In the genomic region with DNA sequence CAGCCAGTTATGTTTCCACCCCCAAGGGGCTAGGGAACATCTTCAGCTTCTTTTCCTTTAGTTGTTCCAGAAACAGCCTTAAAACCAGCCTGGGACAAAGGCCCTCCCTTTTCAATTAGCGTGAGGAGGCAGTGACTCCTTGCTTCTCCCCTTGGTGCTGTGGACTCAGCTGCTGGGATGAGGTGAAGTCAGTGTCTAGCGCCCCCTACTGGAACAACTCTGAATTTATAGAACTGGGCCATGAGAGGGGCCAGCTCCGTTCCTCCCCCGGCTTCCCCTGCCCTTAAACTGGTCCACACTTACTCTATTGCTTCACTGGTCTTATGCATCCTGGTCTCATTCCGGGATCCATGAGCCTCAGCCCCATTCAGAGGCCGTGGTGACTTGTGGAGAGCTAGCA, we compare ENCODE assay signal across 10 mouse cellular contexts. TPM values are rescaled to one million over a fixed set of nuclear protein-coding genes. Genes with fewer than 3 reads are reported as not detected.
DNase-seq lines count a peak whose midpoint lies in the region; ATAC-seq and TF ChIP-seq lines count a peak whose summit lies in the region.
"Had no signal": no experiment of that assay in that cellular context is flagged by ENCODE, and none has a peak within 500 bp of the region (broad histone marks: within the 10 kb centered on the region; RNA-seq: fewer than 3 reads in every experiment).

No protein-coding gene starts in this region.

- peak in 1 of 2 experiments; percentile 16 for DNase-seq in heart, adult 2 months
- DNase-seq in heart, adult 8-10 months (ENCODE audit: low spot score) = no peak
- DNase-seq in 416B (ENCODE audit: low read depth) (peak; percentile 62), NIH3T3 (ENCODE audit: low read depth) (peak; percentile 68)
- peak; percentile 82 for DNase-seq in embryo, embryonic 10.5 days (ENCODE audit: low spot score)
- peak; percentile 70 for DNase-seq in limb, embryonic 11.5 days (ENCODE audit: low spot score)
- peak; percentile 82 for DNase-seq in naive thymus-derived CD4-positive, alpha-beta T cell, adult 2 months (ENCODE audit: low read depth)
- no peak for DNase-seq in urinary bladder, postnatal 36 days (ENCODE audit: low spot score in 2 of 2)

- H3K27ac ChIP-seq in heart, adult 2 months = no peak overlapping the region
- H3K27ac ChIP-seq in limb, embryonic 11.5 days (replicated peaks; ENCODE audit: low read depth, low read length) = no peak overlapping the region
- H3K27ac ChIP-seq: embryonic facial prominence, embryonic 13.5 days; lung, embryonic 15.5 days had no signal

- no peaks in the 10 kb centered on the region for H3K79me2 ChIP-seq in heart, adult 2 months (replicated peaks; ENCODE audit: control insufficient read depth, insufficient read depth, low read length)

- no peak overlapping the region for H3K4me3 ChIP-seq in heart, adult 2 months
- no peak overlapping the region for H3K4me3 ChIP-seq in limb, embryonic 11.5 days (ENCODE audit: low read depth, low read length)
- H3K4me3 ChIP-seq: embryonic facial prominence, embryonic 13.5 days; lung, embryonic 15.5 days had no signal

- 0 out of 2 replicates have a peak, but pooled peaks have one; percentile 4 for ATAC-seq in limb, embryonic 11.5 days (ENCODE audit: insufficient number of reproducible peaks, low FRiP score, low TSS enrichment, low read depth)

- 45% methylated on average over 6 of the region's 6 CpGs for WGBS in heart, adult 2 months
- WGBS in limb, embryonic 11.5 days = 36% methylated on average over 6 of the region's 6 CpGs

- peaks cover 3% of the 10 kb centered on the region for H3K4me1 ChIP-seq in heart, adult 2 months (ENCODE audit: control insufficient read depth, insufficient read depth, low read length)
- peaks cover 10% of the 10 kb centered on the region for H3K4me1 ChIP-seq in limb, embryonic 11.5 days (ENCODE audit: control insufficient read depth, insufficient read depth, low read length)

- H3K36me3 ChIP-seq in heart, adult 2 months (ENCODE audit: control insufficient read depth, insufficient read depth, low read length) = no peaks in the 10 kb centered on the region
- H3K36me3 ChIP-seq in limb, embryonic 11.5 days (ENCODE audit: control insufficient read depth, insufficient read depth, low read length) = peaks cover 7% of the 10 kb centered on the region

- H3K4me2 ChIP-seq in limb, embryonic 11.5 days (ENCODE audit: low read depth, severe bottlenecking) = no peak overlapping the region
- H3K4me2 ChIP-seq: embryonic facial prominence, embryonic 13.5 days had no signal

- H3K9ac ChIP-seq in heart, adult 2 months (ENCODE audit: low read depth, low read length) = no peak overlapping the region
- H3K9ac ChIP-seq in limb, embryonic 11.5 days (ENCODE audit: low read length) = no peak overlapping the region
- H3K9ac ChIP-seq: lung, embryonic 15.5 days had no signal

- peak; percentile 70 for TF ChIP-seq CTCF in heart, adult 2 months (IDR thresholded peaks at IDR 0.05)

- H3K27me3 ChIP-seq in heart, adult 2 months (ENCODE audit: control insufficient read depth, insufficient read depth, low read length) = no peaks in the 10 kb centered on the region
- H3K27me3 ChIP-seq in limb, embryonic 11.5 days (ENCODE audit: control insufficient read depth, insufficient read depth, low read length) = no peaks in the 10 kb centered on the region
- H3K27me3 ChIP-seq: embryonic facial prominence, embryonic 13.5 days; lung, embryonic 15.5 days had no signal

- no peaks in the 10 kb centered on the region for H3K9me3 ChIP-seq in limb, embryonic 11.5 days (ENCODE audit: control insufficient read depth, low read length)
- H3K9me3 ChIP-seq: embryonic facial prominence, embryonic 13.5 days; lung, embryonic 15.5 days had no signal

- intact Hi-C loops in heart, adult 2 months (cut with DNase I) = no loop called here

- no peak for TF ChIP-seq POLR2A in heart, adult 2 months (IDR thresholded peaks at IDR 0.05; ENCODE audit: insufficient read depth, low read depth, low read length)

- no peak for TF ChIP-seq EP300 in heart, adult 2 months (IDR thresholded peaks at IDR 0.05; ENCODE audit: insufficient read depth, low read depth, low read length)

RNA-seq across cellular contexts. Expression of a gene that starts 37.4 kb away (rescaled TPM):
- not detected for total RNA-seq in heart, adult 2 months (2021)
- not detected in 2 replicates for polyA plus RNA-seq in heart, adult 2 months (2012; rRNA removed)
- total RNA-seq in heart, adult 8-10 months (2022) = not detected
- polyA plus RNA-seq in limb, embryonic 11.5 days (2014; fragmentation: Nextera tagmentation; extraction: Ambion mirVana) = 0.33 and 0.40 TPM in 2 replicates

RNA-seq across cellular contexts. Expression of a gene that starts 44.0 kb away (rescaled TPM):
- under 1 TPM; 0.78 to 0.98 TPM for total RNA-seq in heart, adult 2 months (2021)
- 1.7 and 2.7 TPM in 2 replicates for polyA plus RNA-seq in heart, adult 2 months (2012; rRNA removed)
- total RNA-seq in heart, adult 8-10 months (2022) = 1 to 10 TPM in 1 of 4 experiments, under 1 TPM in 3; 0.57 to 1.3 (median 0.67) TPM
- 8.9 and 10.2 TPM in 2 replicates for polyA plus RNA-seq in limb, embryonic 11.5 days (2014; fragmentation: Nextera tagmentation; extraction: Ambion mirVana)

RNA-seq across cellular contexts. Expression of a gene that starts 58.9 kb away (rescaled TPM):
- total RNA-seq in heart, adult 2 months (2021) = not detected
- polyA plus RNA-seq in heart, adult 2 months (2012; rRNA removed) = 0.29 TPM in 1 of 2 replicates, not detected in the other
- total RNA-seq in heart, adult 8-10 months (2022) = not detected
- 26.8 and 27.8 TPM in 2 replicates for polyA plus RNA-seq in limb, embryonic 11.5 days (2014; fragmentation: Nextera tagmentation; extraction: Ambion mirVana)

Comparison
In these comparisons a context has a peak if more than half of its experiments do, and no peak if none do; other contexts are left out.
1. DNase-seq: peak in 416B (single experiment), NIH3T3 (single experiment), embryo, embryonic 10.5 days (single experiment), limb, embryonic 11.5 days (single experiment) and naive thymus-derived CD4-positive, alpha-beta T cell, adult 2 months (single experiment); none in heart, adult 8-10 months (single experiment) and urinary bladder, postnatal 36 days (0 of 2).